ENCODE assay signal across 8 mouse cellular contexts in the genomic region with DNA sequence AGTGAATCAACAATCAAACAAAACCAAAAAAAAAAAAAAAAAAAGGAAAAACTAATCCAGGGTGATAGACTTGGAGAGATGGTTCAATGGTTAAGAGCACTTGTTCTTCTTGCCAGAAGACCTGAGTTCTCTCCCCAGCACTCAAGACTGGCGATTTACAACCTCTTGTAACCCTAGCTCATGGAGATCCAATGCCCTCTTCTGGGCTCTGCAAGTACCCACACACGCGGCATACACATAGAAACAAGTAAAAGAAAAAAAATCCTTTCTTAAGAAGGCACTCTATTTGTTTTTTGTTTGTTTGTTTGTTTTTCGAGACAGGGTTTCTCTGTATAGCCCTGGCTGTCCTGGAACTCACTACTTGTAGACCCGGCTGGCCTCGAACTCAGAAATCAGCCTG. TPM values are rescaled to one million over a fixed set of nuclear protein-coding genes. Genes with fewer than 3 reads are reported as not detected.
DNase-seq lines count a peak whose midpoint lies in the region; ATAC-seq and TF ChIP-seq lines count a peak whose summit lies in the region.

No protein-coding gene starts in this region.

- H3K27me3 ChIP-seq in kidney, adult 2 months (replicated peaks; ENCODE audit: control insufficient read depth, insufficient read depth, low read length) = no peaks in the 10 kb centered on the region
- no peaks in the 10 kb centered on the region for H3K27me3 ChIP-seq in hindbrain, embryonic 15.5 days
- H3K27me3 ChIP-seq in midbrain, embryonic 14.5 days (ENCODE audit: control insufficient read depth, insufficient read depth, low read length) = no peaks in the 10 kb centered on the region

- ATAC-seq in hindbrain, embryonic 15.5 days (ENCODE audit: low FRiP score, low read depth) = no peak
- no peak for ATAC-seq in midbrain, embryonic 14.5 days (ENCODE audit: low FRiP score, low TSS enrichment)

- H3K4me1 ChIP-seq in kidney, adult 2 months (ENCODE audit: control insufficient read depth, insufficient read depth, low read length) = peaks cover 4% of the 10 kb centered on the region
- H3K4me1 ChIP-seq in hindbrain, embryonic 15.5 days (replicated peaks) = peaks cover 24% of the 10 kb centered on the region
- H3K4me1 ChIP-seq in midbrain, embryonic 14.5 days (ENCODE audit: control insufficient read depth, insufficient read depth, low read length) = peaks cover 10% of the 10 kb centered on the region

- H3K4me3 ChIP-seq in kidney, adult 2 months (ENCODE audit: insufficient read depth, low read depth, low read length) = no peak overlapping the region
- H3K4me3 ChIP-seq in hindbrain, embryonic 15.5 days = peak overlapping the region; percentile 88
- peak overlapping the region; percentile 81 for H3K4me3 ChIP-seq in midbrain, embryonic 14.5 days (replicated peaks; ENCODE audit: low read depth, low read length)

- no peak for DNase-seq in kidney, adult 2 months
- DNase-seq in kidney, postnatal 4 days = no peak
- peak; percentile 57 for DNase-seq in R1 (ENCODE audit: low read depth, low spot score)
- no peak for DNase-seq in midbrain, embryonic 14.5 days
- DNase-seq in cerebellum, adult 11 months = no peak
- no peak for DNase-seq in gastrocnemius, postnatal 4 days (ENCODE audit: low spot score in 2 of 2)
- no peak for DNase-seq in spleen, adult 18-20 months

- no peaks in the 10 kb centered on the region for H3K9me3 ChIP-seq in hindbrain, embryonic 15.5 days
- no peaks in the 10 kb centered on the region for H3K9me3 ChIP-seq in midbrain, embryonic 14.5 days (ENCODE audit: control insufficient read depth, low read length)

- no peak overlapping the region for H3K9ac ChIP-seq in hindbrain, embryonic 15.5 days
- no peak overlapping the region for H3K9ac ChIP-seq in midbrain, embryonic 14.5 days (replicated peaks; ENCODE audit: low read length)

- peak overlapping the region; percentile 66 for H3K27ac ChIP-seq in kidney, adult 2 months (ENCODE audit: insufficient read depth, low read depth, low read length)
- peak overlapping the region; percentile 90 for H3K27ac ChIP-seq in hindbrain, embryonic 15.5 days (replicated peaks)
- H3K27ac ChIP-seq in midbrain, embryonic 14.5 days (replicated peaks; ENCODE audit: low read depth, low read length) = peak overlapping the region; percentile 86

- no peaks in the 10 kb centered on the region for H3K36me3 ChIP-seq in kidney, adult 2 months (ENCODE audit: control insufficient read depth, insufficient read depth, low read length)
- H3K36me3 ChIP-seq in hindbrain, embryonic 15.5 days = 0 out of 2 replicates have a peak, but pooled peaks cover 6% of the 10 kb centered on the region
- peaks cover 20% of the 10 kb centered on the region for H3K36me3 ChIP-seq in midbrain, embryonic 14.5 days (ENCODE audit: control insufficient read depth, insufficient read depth, low read length)

- peak overlapping the region; percentile 81 for H3K4me2 ChIP-seq in hindbrain, embryonic 15.5 days
- H3K4me2 ChIP-seq in midbrain, embryonic 14.5 days (ENCODE audit: low read length) = peak overlapping the region; percentile 73

- no peak for TF ChIP-seq CTCF in kidney, adult 2 months (conservative IDR thresholded peaks at IDR 0.05; ENCODE audit: insufficient read depth, insufficient read length, low read depth, low read length)

- TF ChIP-seq POLR2A in kidney, adult 2 months (IDR thresholded peaks at IDR 0.05; ENCODE audit: low read depth, low read length) = no peak

- WGBS in kidney, adult 2 months = 75% methylated on average over 6 of the region's 6 CpGs
- 83% methylated on average over 6 of the region's 6 CpGs for WGBS in hindbrain, embryonic 15.5 days
- 89% methylated on average over 6 of the region's 6 CpGs for WGBS in midbrain, embryonic 14.5 days

RNA-seq across cellular contexts. Expression of gene Tmub2, which starts 0.8 kb away (rescaled TPM):
- 59.7 and 66.9 TPM in 2 replicates for polyA plus RNA-seq in kidney, adult 2 months (2012; rRNA removed)
- polyA plus RNA-seq in hindbrain, embryonic 15.5 days (2015; fragmentation: Nextera tagmentation; extraction: Ambion mirVana) = 80.4 and 83.3 TPM in 2 replicates
- polyA plus RNA-seq in midbrain, embryonic 14.5 days (2014; fragmentation: Nextera tagmentation; extraction: Ambion mirVana) = 76.4 and 78.4 TPM in 2 replicates
- 10 to 100 TPM; 25.9 to 26.3 TPM for total RNA-seq in gastrocnemius, postnatal 4 days (2021)

RNA-seq across cellular contexts. Expression of gene Atxn7l3, which starts 12.5 kb away (rescaled TPM):
- polyA plus RNA-seq in kidney, adult 2 months (2012; rRNA removed) = 28.0 TPM in 2 replicates
- polyA plus RNA-seq in hindbrain, embryonic 15.5 days (2015; fragmentation: Nextera tagmentation; extraction: Ambion mirVana) = 30.2 and 31.4 TPM in 2 replicates
- polyA plus RNA-seq in midbrain, embryonic 14.5 days (2014; fragmentation: Nextera tagmentation; extraction: Ambion mirVana) = 38.5 and 42.4 TPM in 2 replicates
- total RNA-seq in gastrocnemius, postnatal 4 days (2021) = 10 to 100 TPM; 40.3 to 40.9 TPM

RNA-seq across cellular contexts. Expression of gene Asb16, which starts 15.4 kb away (rescaled TPM):
- polyA plus RNA-seq in kidney, adult 2 months (2012; rRNA removed) = 0.10 and 0.70 TPM in 2 replicates
- 0.10 and 0.13 TPM in 2 replicates for polyA plus RNA-seq in hindbrain, embryonic 15.5 days (2015; fragmentation: Nextera tagmentation; extraction: Ambion mirVana)
- 0.12 TPM in 1 of 2 replicates, not detected in the other for polyA plus RNA-seq in midbrain, embryonic 14.5 days (2014; fragmentation: Nextera tagmentation; extraction: Ambion mirVana)
- 10 to 100 TPM; 25.7 to 31.1 TPM for total RNA-seq in gastrocnemius, postnatal 4 days (2021)

RNA-seq across cellular contexts. Expression of gene BC030867, which starts 35.2 kb away (rescaled TPM):
- 0.41 and 0.81 TPM in 2 replicates for polyA plus RNA-seq in kidney, adult 2 months (2012; rRNA removed)
- 3.3 and 3.4 TPM in 2 replicates for polyA plus RNA-seq in hindbrain, embryonic 15.5 days (2015; fragmentation: Nextera tagmentation; extraction: Ambion mirVana)
- polyA plus RNA-seq in midbrain, embryonic 14.5 days (2014; fragmentation: Nextera tagmentation; extraction: Ambion mirVana) = 2.6 and 3.0 TPM in 2 replicates
- total RNA-seq in gastrocnemius, postnatal 4 days (2021) = 1 to 10 TPM; 2.3 to 2.6 TPM

RNA-seq across cellular contexts. Expression of gene Ubtf, which starts 35.6 kb away (rescaled TPM):
- 27.0 and 30.3 TPM in 2 replicates for polyA plus RNA-seq in kidney, adult 2 months (2012; rRNA removed)
- polyA plus RNA-seq in hindbrain, embryonic 15.5 days (2015; fragmentation: Nextera tagmentation; extraction: Ambion mirVana) = 77.7 and 85.0 TPM in 2 replicates
- 77.6 and 84.4 TPM in 2 replicates for polyA plus RNA-seq in midbrain, embryonic 14.5 days (2014; fragmentation: Nextera tagmentation; extraction: Ambion mirVana)
- total RNA-seq in gastrocnemius, postnatal 4 days (2021) = 10 to 100 TPM; 85.8 to 98.3 TPM
